Mouse (Mus musculus) forebrain, embryonic 16.5 days (tissue): ENCODE data around the gene Krt88. TPM values are rescaled to one million over a fixed set of nuclear protein-coding genes. Genes with fewer than 3 reads are reported as not detected.

Experiments
- ATAC-seq: fragments of 200-750 bp; cut with Nextera tagmentation; 2 replicates; pipeline ENCODE4 v1.8.0; 2017; ENCODE audit warnings: mild to moderate bottlenecking, moderate library complexity
- H3K27ac ChIP-seq: fragments of 300-500 bp; sonication (generic); 2 replicates; pipeline ENCODE4 v1.5.1; 2014; ENCODE audit warnings: low read length, control low read depth
- H3K27me3 ChIP-seq: fragments of 300-500 bp; sonication (generic); replicated peaks from 2 replicates; pipeline ENCODE4 v1.6.1; 2014; ENCODE audit warnings: low read length; ENCODE audit not compliant: control insufficient read depth, insufficient read depth
- H3K36me3 ChIP-seq: fragments of 300-500 bp; sonication (generic); 2 replicates; pipeline ENCODE4 v1.6.1; 2014; ENCODE audit not compliant: control insufficient read depth, insufficient read depth
- H3K4me1 ChIP-seq: fragments of 300-500 bp; sonication (generic); replicated peaks from 2 replicates; pipeline ENCODE4 v1.6.1; 2014; ENCODE audit warnings: low read length; ENCODE audit not compliant: control insufficient read depth, insufficient read depth
- H3K4me2 ChIP-seq: fragments of 300-500 bp; sonication (generic); 2 replicates; pipeline ENCODE4 v1.6.1; 2014; ENCODE audit warnings: mild to moderate bottlenecking, low read length, control low read depth
- H3K4me3 ChIP-seq: fragments of 300-500 bp; sonication (generic); replicated peaks from 2 replicates; pipeline ENCODE4 v1.5.1; 2014; ENCODE audit warnings: mild to moderate bottlenecking, low read length, control low read depth
- H3K9ac ChIP-seq: fragments of 300-500 bp; sonication (generic); replicated peaks from 2 replicates; pipeline ENCODE4 v1.6.1; 2014; ENCODE audit warnings: low read depth, low read length, control low read depth
- H3K9me3 ChIP-seq: fragments of 300-500 bp; sonication (generic); 2 replicates; pipeline ENCODE4 v1.6.1; 2016; ENCODE audit warnings: low read length; ENCODE audit not compliant: control insufficient read depth
- WGBS: fragments of 180-500 bp; shearing (Covaris S2); extraction: QIAGEN DNeasy Blood & Tissue Kit; methylation state at CpG from one replicate; pipeline ENCODE4 v1.1.7; 2014; 5-methylcytosine and 5-hydroxymethylcytosine counted together
- polyA plus RNA-seq: library from polyadenylated mRNA; unstranded; fragments of >200 nt; fragmentation: Nextera tagmentation; extraction: Ambion mirVana; gene quantifications from 2 replicates; pipeline ENCODE4 v1.2.1, GENCODE M21; 2015

Gene Krt88
- polyA plus RNA-seq, 1 experiment from 2014 or later = not detected

DNA sequence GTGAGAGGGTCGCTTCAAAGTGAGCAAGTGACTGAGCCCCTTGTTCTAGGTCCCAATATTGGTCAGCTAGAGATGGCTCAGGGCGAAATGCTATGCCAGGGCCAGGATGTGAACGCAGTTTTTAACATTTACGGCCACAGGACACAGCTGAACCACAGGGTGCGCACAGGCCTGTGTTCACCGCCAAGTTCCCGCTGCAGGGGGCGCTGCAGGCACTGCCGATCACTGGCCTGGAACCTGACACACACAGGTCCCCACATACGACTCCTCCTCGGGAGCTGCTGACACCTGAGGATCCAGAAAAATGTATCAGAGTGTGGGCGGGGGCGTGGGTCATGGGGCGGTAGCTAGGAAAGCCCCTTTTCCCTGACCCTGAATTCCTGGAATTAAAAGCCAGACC lies 11.7 kb downstream of the Krt88 start:
- WGBS = 88% methylated on average over 14 of the region's 14 CpGs

DNA sequence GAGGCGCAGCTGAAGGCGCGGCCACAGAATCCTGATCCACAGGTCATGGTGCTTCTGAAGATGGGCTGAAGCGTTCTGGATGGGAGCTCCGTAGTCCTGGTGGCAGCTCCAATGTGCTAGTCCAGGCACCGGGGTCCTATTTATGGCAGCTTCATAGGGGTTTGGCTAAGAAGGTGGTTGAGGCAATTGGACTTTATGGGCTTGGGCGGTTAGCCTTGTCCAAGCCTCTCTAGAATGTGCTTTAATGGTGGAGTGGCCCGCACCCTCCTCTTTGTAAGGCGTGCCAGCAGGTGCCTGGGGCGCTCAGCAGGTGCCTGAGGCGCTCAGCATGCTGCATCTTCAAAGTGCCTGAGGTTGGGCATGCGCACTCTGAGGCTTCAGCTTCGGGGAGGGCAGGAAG lies 16.1 kb downstream of the Krt88 start, which contains the start of gene Krt81:
TSS of gene Krt81 (minus strand) at position 101 of the 400 bp plus-strand sequence.
- Histone ChIP-seq H3K4me2 (no peak within 1 kb of the TSS), H3K27me3 (no peaks in the 10 kb centered on the region), H3K4me3 (no peak within 1 kb of the TSS), H3K9ac (no peak within 1 kb of the TSS), H3K36me3 (no peaks in the 10 kb centered on the region), H3K27ac (no peak within 1 kb of the TSS), H3K9me3 (no peaks in the 10 kb centered on the region), H3K4me1 (no peaks in the 10 kb centered on the region; the same call in 1 of the 2 replicates)
- no peak for ATAC-seq
- 83% methylated on average over 13 of the region's 13 CpGs for WGBS

More for the DNA sequence above, 11.7 kb downstream of the Krt88 start:
- no peak overlapping the region for H3K27ac ChIP-seq
- no peak for ATAC-seq
- no peaks in the 10 kb centered on the region for H3K36me3 ChIP-seq
- no peaks in the 10 kb centered on the region for H3K27me3 ChIP-seq
- no peak overlapping the region for H3K4me3 ChIP-seq
- no peak overlapping the region for H3K9ac ChIP-seq
- no peak overlapping the region for H3K4me2 ChIP-seq
- H3K9me3 ChIP-seq = no peaks in the 10 kb centered on the region
- H3K4me1 ChIP-seq = peaks cover 5% of the 10 kb centered on the region; the same call in 1 of the 2 replicates

DNA sequence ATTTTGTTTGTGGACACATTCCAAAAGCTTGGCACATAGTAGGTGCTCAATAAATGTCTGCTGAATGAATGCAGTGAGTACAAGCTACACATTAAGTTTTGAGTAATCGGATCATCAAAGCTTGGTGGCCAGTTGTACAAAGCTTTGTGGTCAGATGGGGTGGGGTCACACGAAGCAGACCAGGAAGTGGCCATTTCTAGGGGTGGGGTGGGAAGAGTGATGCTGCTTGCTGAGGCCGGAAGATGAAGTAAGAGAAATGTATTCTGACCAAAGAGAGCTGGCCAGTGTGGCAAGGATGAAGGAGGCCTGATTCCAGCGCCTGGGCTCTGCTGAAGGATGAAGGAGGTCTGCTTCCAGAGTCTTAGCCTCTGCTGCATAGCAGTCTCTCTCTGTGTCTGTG lies 21.5 kb downstream of the Krt88 start:
- Histone ChIP-seq H3K4me2 (no peak overlapping the region), H3K27me3 (no peaks in the 10 kb centered on the region), H3K9ac (no peak overlapping the region), H3K4me3 (no peak overlapping the region), H3K4me1 (no peaks in the 10 kb centered on the region), H3K27ac (no peak overlapping the region), H3K9me3 (no peaks in the 10 kb centered on the region), H3K36me3 (no peaks in the 10 kb centered on the region)
- WGBS = 89% methylated on average over 4 of the region's 4 CpGs
- ATAC-seq = no peak

DNA sequence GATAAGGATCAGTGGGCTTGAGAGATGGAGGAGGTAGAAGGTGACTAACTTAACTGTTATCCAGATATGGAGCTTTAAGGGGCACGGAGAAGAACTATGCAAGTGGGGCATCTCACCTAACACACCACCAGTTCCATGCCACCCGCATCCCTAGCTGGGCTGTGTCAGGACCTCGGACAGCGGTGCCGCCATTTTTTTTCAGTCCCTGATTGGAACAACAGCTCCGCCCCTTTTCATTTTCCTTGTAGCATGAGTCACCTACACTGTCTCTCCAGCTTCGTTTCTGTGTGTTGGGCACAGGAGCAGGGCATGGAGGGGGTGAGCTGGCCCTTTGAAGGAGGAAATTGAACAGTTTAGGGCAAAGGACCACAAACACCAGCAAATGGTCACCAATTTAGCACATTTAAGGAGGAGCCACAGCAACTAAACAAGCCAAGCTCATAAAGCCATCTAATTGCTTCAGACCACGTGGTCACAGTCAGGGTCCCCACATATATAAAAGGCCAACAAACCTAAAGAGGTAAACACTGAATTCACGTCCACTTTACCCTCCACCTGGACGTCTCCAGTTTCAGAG lies 25.5 kb downstream of the Krt88 start, which contains the start of gene Krt86:
TSS of gene Krt86 (plus strand) at position 527 of the 577 bp plus-strand sequence.
- Histone ChIP-seq H3K27ac (no peak within 1 kb of the TSS), H3K4me2 (no peak within 1 kb of the TSS), H3K9me3 (no peaks in the 10 kb centered on the region), H3K27me3 (no peaks in the 10 kb centered on the region), H3K4me3 (no peak within 1 kb of the TSS), H3K9ac (no peak within 1 kb of the TSS), H3K4me1 (no peaks in the 10 kb centered on the region), H3K36me3 (no peaks in the 10 kb centered on the region)
- no peak for ATAC-seq
- 34% methylated on average over 10 of the region's 10 CpGs for WGBS

DNA sequence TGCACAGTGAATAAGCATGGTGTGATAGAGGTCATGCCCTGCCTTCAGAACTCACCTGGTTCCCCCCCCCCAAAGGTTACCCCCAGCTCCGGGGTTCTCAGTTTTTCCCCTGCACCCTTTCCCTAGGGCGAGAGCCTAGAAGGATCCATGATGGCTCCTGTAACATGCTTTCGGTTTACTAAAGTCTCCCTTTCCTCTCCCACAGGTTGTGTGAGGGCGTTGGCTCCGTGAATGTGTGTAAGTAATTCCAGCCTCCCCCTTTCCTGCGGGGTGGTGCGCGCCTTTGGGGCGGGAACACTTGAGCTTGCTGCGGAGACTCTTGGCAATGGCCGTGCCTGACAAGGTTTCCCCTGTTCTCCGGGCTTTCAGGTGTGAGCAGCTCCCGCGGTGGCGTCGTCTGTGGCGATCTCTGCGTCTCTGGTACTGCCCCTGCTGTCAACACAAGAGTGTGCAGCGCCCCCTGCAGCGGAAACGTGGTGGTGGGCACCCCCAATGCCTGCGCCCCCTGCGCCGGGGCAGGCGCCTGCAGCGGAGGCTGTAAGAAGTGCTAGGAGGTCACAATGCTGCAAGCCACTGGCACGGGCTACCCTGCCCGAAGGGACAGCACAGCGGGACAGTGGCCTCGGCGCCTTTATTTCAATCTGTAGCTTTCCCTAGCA lies 31.6 kb downstream of the Krt88 start:
- WGBS = 8% methylated on average over 31 of the region's 31 CpGs
- Histone ChIP-seq H3K36me3 (no peaks in the 10 kb centered on the region), H3K4me3 (peak overlapping the region; percentile 31), H3K27ac (no peak overlapping the region), H3K4me1 (peaks cover 12% of the 10 kb centered on the region), H3K4me2 (peak overlapping the region; percentile 75), H3K9me3 (no peaks in the 10 kb centered on the region), H3K27me3 (no peaks in the 10 kb centered on the region), H3K9ac (peak overlapping the region; percentile 43)
- ATAC-seq = peak; percentile 59

DNA sequence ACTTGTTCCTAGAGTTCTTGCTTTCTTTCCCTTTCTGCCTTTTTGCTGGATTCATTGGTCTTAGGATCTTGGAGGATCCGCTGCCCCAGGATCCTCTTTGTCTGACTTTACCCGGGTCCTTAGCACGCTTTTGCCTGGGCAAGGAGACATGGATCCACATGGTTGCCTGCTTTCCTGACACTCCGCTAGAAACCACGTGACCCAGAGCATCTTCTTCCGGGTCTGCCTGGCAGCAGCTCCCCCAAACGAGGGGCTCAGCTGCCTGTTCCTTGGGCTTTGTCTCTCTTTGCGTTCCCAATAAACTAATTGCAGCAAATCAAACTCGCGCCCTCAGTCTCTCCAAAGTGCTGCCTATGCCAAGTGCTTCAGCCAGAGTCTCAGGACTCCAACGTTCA lies 32.1 kb downstream of the Krt88 start:
- peak; percentile 77 for ATAC-seq
- H3K4me1 ChIP-seq = peaks cover 12% of the 10 kb centered on the region
- 21% methylated on average over 11 of the region's 11 CpGs for WGBS

DNA sequence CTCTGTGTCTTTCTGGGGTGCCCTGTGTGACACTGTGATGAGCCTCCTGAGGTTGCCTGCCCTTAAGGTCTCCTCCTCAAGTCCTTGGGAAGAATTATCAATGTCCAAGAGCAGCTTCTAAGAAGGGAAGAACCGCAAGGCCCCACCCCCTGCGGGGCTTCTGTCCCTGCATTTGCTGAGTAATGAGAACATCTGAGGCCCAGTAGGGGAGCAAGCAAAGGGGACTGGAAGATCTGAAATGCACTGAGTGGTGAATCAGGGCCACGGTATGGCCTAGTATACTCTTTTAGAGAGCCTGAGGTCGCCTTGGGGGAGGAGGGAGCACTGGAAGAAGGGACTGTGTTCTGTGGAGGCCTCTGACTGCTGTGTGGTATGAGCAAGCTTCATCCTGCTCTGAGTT lies 34.5 kb downstream of the Krt88 start:
- Histone ChIP-seq H3K9me3 (no peaks in the 10 kb centered on the region), H3K4me2 (no peak overlapping the region), H3K4me1 (peaks cover 12% of the 10 kb centered on the region), H3K36me3 (no peaks in the 10 kb centered on the region), H3K4me3 (no peak overlapping the region), H3K9ac (no peak overlapping the region), H3K27me3 (no peaks in the 10 kb centered on the region), H3K27ac (no peak overlapping the region)
- 50% methylated on average over 4 of the region's 4 CpGs for WGBS
- no peak for ATAC-seq

More for the DNA sequence above, 32.1 kb downstream of the Krt88 start:
- no peaks in the 10 kb centered on the region for H3K27me3 ChIP-seq
- H3K9me3 ChIP-seq = no peaks in the 10 kb centered on the region
- no peaks in the 10 kb centered on the region for H3K36me3 ChIP-seq
- 0 out of 2 replicates have a peak overlapping the region, but pooled peaks have one; percentile 5 for H3K27ac ChIP-seq
- H3K4me2 ChIP-seq = peak overlapping the region; percentile 75
- peak overlapping the region; percentile 31 for H3K4me3 ChIP-seq
- H3K9ac ChIP-seq = peak overlapping the region; percentile 43

DNA sequence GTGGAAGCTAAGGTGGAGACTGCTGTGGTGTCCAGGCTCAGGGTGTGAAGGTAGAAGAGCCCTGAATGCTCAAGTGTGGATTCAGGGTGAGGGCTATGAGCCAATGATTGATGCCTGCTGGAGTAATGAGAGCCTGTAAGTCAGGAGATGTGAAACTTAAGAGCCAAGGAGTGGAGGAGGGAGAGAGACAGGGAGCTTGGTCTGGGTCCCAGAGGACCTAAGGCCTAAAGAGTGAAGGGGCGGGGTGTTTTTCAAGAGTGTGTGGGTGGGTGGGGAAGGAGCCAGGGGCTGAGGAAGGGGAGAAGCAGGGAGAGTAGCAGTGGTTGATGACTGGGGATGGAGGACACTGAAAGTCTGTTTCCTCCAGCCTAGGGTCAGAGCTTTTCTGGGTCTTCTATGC lies 36.1 kb downstream of the Krt88 start:
- H3K4me1 ChIP-seq = peaks cover 12% of the 10 kb centered on the region
- ATAC-seq = no peak
- H3K4me3 ChIP-seq = no peak overlapping the region
- no peaks in the 10 kb centered on the region for H3K9me3 ChIP-seq
- H3K9ac ChIP-seq = no peak overlapping the region
- H3K4me2 ChIP-seq = no peak overlapping the region
- H3K27me3 ChIP-seq = no peaks in the 10 kb centered on the region
- H3K36me3 ChIP-seq = no peaks in the 10 kb centered on the region
- 69% methylated on average over 1 of the region's 1 CpGs for WGBS
- no peak overlapping the region for H3K27ac ChIP-seq

DNA sequence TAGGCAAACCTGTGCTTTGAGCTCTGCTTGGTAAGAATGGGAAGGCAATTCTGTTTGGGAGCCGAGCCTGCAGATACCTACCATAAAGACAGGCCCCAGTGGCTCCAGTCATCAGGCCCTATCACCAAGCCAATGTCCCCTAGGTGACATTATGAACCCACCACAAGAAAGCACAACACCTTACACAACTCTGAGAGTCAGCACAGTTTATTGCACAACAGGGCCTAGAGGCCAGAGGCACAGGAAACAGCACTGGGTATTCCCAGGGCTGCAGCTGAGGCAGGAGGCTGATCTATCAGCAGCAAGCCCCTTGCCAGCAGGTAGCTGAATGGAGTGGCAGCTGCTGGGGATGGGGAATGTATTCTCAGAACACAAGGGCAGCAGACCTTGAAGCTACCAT lies 37.4 kb downstream of the Krt88 start:
- no peak overlapping the region for H3K4me3 ChIP-seq
- no peak overlapping the region for H3K27ac ChIP-seq
- no peak overlapping the region for H3K9ac ChIP-seq
- ATAC-seq = no peak
- H3K4me1 ChIP-seq = peaks cover under 1% of the 10 kb centered on the region; the same call in 1 of the 2 replicates
- H3K27me3 ChIP-seq = no peaks in the 10 kb centered on the region
- no peak overlapping the region for H3K4me2 ChIP-seq
- no peaks in the 10 kb centered on the region for H3K9me3 ChIP-seq
- H3K36me3 ChIP-seq = no peaks in the 10 kb centered on the region
- whole genome bisulfite sequencing = 87% methylated on average over 1 of the region's 1 CpGs
